Comparison of ENCODE assay signal across 12 mouse cellular contexts in genomic region chr5:129533731-129534130, GRCm38 (mm10). TPM values are rescaled to one million over a fixed set of nuclear protein-coding genes. Genes with fewer than 3 reads are reported as not detected.
A peak's percentile ranks its signal among the peaks of the same experiment; 100 is the strongest.
DNase-seq lines count a peak whose midpoint lies in the region; ATAC-seq and TF ChIP-seq lines count a peak whose summit lies in the region.
"Had no signal": no experiment of that assay in that cellular context is flagged by ENCODE, and none has a peak within 500 bp of the region (broad histone marks: within the 10 kb centered on the region; RNA-seq: fewer than 3 reads in every experiment).

No protein-coding gene starts in this region.

- 79% methylated on average over 3 of the region's 3 CpGs for WGBS in heart, embryonic 15.5 days
- 87% methylated on average over 3 of the region's 3 CpGs for WGBS in intestine, postnatal 0 days
- WGBS in hindbrain, embryonic 16.5 days, result 93% methylated on average over 3 of the region's 3 CpGs

- no peak for TF ChIP-seq CTCF in intestine, postnatal 0 days (IDR thresholded peaks at IDR 0.05; ENCODE audit: low read depth)

- H3K27me3 ChIP-seq in heart, embryonic 15.5 days, result no peaks in the 10 kb centered on the region
- H3K27me3 ChIP-seq in intestine, postnatal 0 days (replicated peaks; ENCODE audit: control insufficient read depth, insufficient read depth, low read length), result no peaks in the 10 kb centered on the region
- no peaks in the 10 kb centered on the region for H3K27me3 ChIP-seq in hindbrain, embryonic 16.5 days (replicated peaks; ENCODE audit: control insufficient read depth, insufficient read depth, low read length)
- H3K27me3 ChIP-seq: CH12.LX; midbrain, embryonic 13.5 days had no signal

- H3K9me3 ChIP-seq in heart, embryonic 15.5 days (replicated peaks), result no peaks in the 10 kb centered on the region
- no peaks in the 10 kb centered on the region for H3K9me3 ChIP-seq in intestine, postnatal 0 days (ENCODE audit: control insufficient read depth)
- no peaks in the 10 kb centered on the region for H3K9me3 ChIP-seq in hindbrain, embryonic 16.5 days (ENCODE audit: control insufficient read depth, low read length)
- H3K9me3 ChIP-seq: midbrain, embryonic 13.5 days had no signal

- ATAC-seq in heart, embryonic 15.5 days (replicated peaks; ENCODE audit: insufficient number of reproducible peaks, insufficient read depth, low FRiP score, low read depth), result no peak
- 0 out of 2 replicates have a peak, but pooled peaks have one; percentile 33 for ATAC-seq in intestine, postnatal 0 days
- ATAC-seq in hindbrain, embryonic 16.5 days, result no peak
- ATAC-seq: midbrain, embryonic 13.5 days had no signal

- peak; percentile 86 to 90 for DNase-seq in adrenal gland, adult (ENCODE audit: inconsistent age in 2 of 2, low spot score in 1 of 2)
- DNase-seq in adrenal gland, postnatal 4 days (ENCODE audit: low spot score in 2 of 2), result no peak
- DNase-seq in heart, postnatal 4 days, result no peak
- DNase-seq in adrenal gland, adult 18-20 months (ENCODE audit: low spot score in 2 of 2), result peak; percentile 33 to 49
- DNase-seq in testis, postnatal 14 days (ENCODE audit: low spot score), result no peak
- DNase-seq: lung, embryonic 14.5 days; thymus, adult 2 months had no signal

- H3K4me1 ChIP-seq in heart, embryonic 15.5 days (replicated peaks), result peaks cover 23% of the 10 kb centered on the region
- H3K4me1 ChIP-seq in intestine, postnatal 0 days (replicated peaks; ENCODE audit: control insufficient read depth, insufficient read depth, low read length), result no peaks in the 10 kb centered on the region; the same call in 1 of the 2 replicates
- no peaks in the 10 kb centered on the region for H3K4me1 ChIP-seq in hindbrain, embryonic 16.5 days (ENCODE audit: control insufficient read depth, insufficient read depth, low read depth, low read length)
- H3K4me1 ChIP-seq: midbrain, embryonic 13.5 days had no signal

- peak overlapping the region; percentile 53 for H3K27ac ChIP-seq in heart, embryonic 15.5 days
- H3K27ac ChIP-seq in intestine, postnatal 0 days (ENCODE audit: low read depth, low read length), result peak overlapping the region; percentile 66; the same call in 1 of the 2 replicates
- no peak overlapping the region for H3K27ac ChIP-seq in hindbrain, embryonic 16.5 days (ENCODE audit: low read depth, low read length)
- H3K27ac ChIP-seq: midbrain, embryonic 13.5 days had no signal

- peaks cover 15% of the 10 kb centered on the region; the same call in 1 of the 2 replicates for H3K36me3 ChIP-seq in heart, embryonic 15.5 days
- peaks cover 48% of the 10 kb centered on the region; the same call in 1 of the 2 replicates for H3K36me3 ChIP-seq in intestine, postnatal 0 days (ENCODE audit: control insufficient read depth, insufficient read depth)
- 0 out of 2 replicates have a peak, but pooled peaks cover 3% of the 10 kb centered on the region for H3K36me3 ChIP-seq in hindbrain, embryonic 16.5 days (ENCODE audit: control insufficient read depth, insufficient read depth, low read length)

- no peak overlapping the region for H3K4me2 ChIP-seq in heart, embryonic 15.5 days
- H3K4me2 ChIP-seq in intestine, postnatal 0 days (replicated peaks; ENCODE audit: low read depth), result no peak overlapping the region
- H3K4me2 ChIP-seq in hindbrain, embryonic 16.5 days (ENCODE audit: low read length), result no peak overlapping the region
- H3K4me2 ChIP-seq: lung, embryonic 14.5 days; midbrain, embryonic 13.5 days had no signal

- no peak overlapping the region for H3K4me3 ChIP-seq in heart, embryonic 15.5 days
- H3K4me3 ChIP-seq in intestine, postnatal 0 days (ENCODE audit: low read depth, low read length), result no peak overlapping the region
- no peak overlapping the region for H3K4me3 ChIP-seq in hindbrain, embryonic 16.5 days (ENCODE audit: low read length)
- H3K4me3 ChIP-seq: midbrain, embryonic 13.5 days had no signal

- H3K9ac ChIP-seq in heart, embryonic 15.5 days, result no peak overlapping the region
- no peak overlapping the region for H3K9ac ChIP-seq in intestine, postnatal 0 days (ENCODE audit: low read depth, low read length)
- no peak overlapping the region for H3K9ac ChIP-seq in hindbrain, embryonic 16.5 days (ENCODE audit: low read depth, low read length)
- H3K9ac ChIP-seq: lung, embryonic 14.5 days; midbrain, embryonic 13.5 days had no signal

RNA-seq across cellular contexts. Expression of gene Sfswap, which starts 32.7 kb away (rescaled TPM):
- total RNA-seq in adrenal gland, postnatal 4 days (2021), result 10 to 100 TPM; 96.7 to 97.2 TPM
- 22.9 and 28.0 TPM in 2 replicates for polyA plus RNA-seq in heart, embryonic 15.5 days (2015; fragmentation: Nextera tagmentation; extraction: Ambion mirVana)
- 10 to 100 TPM; 55.4 to 56.2 TPM for total RNA-seq in heart, postnatal 4 days (2021)
- total RNA-seq in adrenal gland, adult 18-20 months (2021), result 10 to 100 TPM; 47.7 to 58.3 TPM
- polyA plus RNA-seq in intestine, postnatal 0 days (2015; fragmentation: Nextera tagmentation; extraction: Ambion mirVana), result 19.4 and 19.8 TPM in 2 replicates
- 42.1 and 47.7 TPM in 2 replicates for polyA plus RNA-seq in hindbrain, embryonic 16.5 days (2015; fragmentation: Nextera tagmentation; extraction: Ambion mirVana)

RNA-seq across cellular contexts. Expression of gene Mmp17, which starts 50.2 kb away (rescaled TPM):
- total RNA-seq in adrenal gland, postnatal 4 days (2021), result 1 to 10 TPM; 1.5 to 1.9 TPM
- polyA plus RNA-seq in heart, embryonic 15.5 days (2015; fragmentation: Nextera tagmentation; extraction: Ambion mirVana), result 1.3 and 2.0 TPM in 2 replicates
- total RNA-seq in heart, postnatal 4 days (2021), result 1 to 10 TPM; 1.0 to 1.5 TPM
- total RNA-seq in adrenal gland, adult 18-20 months (2021), result 1 to 10 TPM; 1.4 to 1.5 TPM
- 2.6 and 2.9 TPM in 2 replicates for polyA plus RNA-seq in intestine, postnatal 0 days (2015; fragmentation: Nextera tagmentation; extraction: Ambion mirVana)
- polyA plus RNA-seq in hindbrain, embryonic 16.5 days (2015; fragmentation: Nextera tagmentation; extraction: Ambion mirVana), result 10.8 and 11.0 TPM in 2 replicates

Comparison
In these comparisons a context has a peak if more than half of its experiments do, and no peak if none do; other contexts are left out.
1. DNase-seq: peak in adrenal gland, adult (2 of 2) and adrenal gland, adult 18-20 months (2 of 2); none in adrenal gland, postnatal 4 days (0 of 2), heart, postnatal 4 days (single experiment) and testis, postnatal 14 days (single experiment).